Mouse (Mus musculus): ENCODE results near the gene Mrpl24.

Mrpl24 gene

DNA sequence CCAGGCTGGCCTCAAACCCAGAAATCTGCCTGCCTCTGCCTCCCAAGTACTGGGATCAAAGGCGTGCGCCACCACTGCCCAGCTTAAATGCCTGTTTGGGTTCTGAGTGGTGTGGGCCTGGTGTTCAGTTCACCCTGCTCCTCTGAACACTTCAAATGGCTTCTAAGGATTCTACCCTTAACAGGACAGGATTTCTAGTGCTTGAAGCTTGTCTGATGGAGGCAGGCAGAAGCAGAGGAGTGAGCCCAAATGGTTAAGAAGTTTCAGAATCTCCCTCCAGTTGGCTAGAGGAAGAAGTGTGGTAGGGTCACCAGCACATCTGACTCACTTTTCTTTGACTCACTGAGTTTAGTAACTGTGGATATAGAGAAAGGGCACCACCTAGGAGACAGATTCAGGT lies 9.9 kb upstream of the Mrpl24 start:
- in situ Hi-C loops (cut with MboI; ENCODE audit: unreplicated experiment in 2 of 2), result no loop called here

DNA sequence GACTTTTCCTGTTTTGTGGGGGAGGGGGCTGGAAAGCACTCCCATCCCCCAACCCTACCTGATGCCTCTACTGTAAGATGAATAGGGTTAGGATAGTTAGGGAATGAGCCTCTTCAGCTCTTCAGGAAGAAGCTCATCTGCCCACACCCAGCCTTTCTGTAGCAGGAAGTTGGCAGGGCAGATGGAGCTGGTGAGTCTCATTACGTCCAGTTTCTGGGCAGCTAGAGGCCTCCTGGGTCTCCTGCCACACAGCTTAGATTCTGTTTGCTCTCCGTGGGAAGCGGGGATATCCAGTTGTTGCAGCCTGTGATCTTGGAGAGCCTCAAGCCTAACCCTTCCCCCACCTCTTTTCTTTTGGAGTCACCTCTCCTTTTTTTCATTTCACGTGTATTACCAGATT lies 9.4 kb upstream of the Mrpl24 start:
- in situ Hi-C loops (cut with MboI; ENCODE audit: unreplicated experiment in 2 of 2), result no loop called here

DNA sequence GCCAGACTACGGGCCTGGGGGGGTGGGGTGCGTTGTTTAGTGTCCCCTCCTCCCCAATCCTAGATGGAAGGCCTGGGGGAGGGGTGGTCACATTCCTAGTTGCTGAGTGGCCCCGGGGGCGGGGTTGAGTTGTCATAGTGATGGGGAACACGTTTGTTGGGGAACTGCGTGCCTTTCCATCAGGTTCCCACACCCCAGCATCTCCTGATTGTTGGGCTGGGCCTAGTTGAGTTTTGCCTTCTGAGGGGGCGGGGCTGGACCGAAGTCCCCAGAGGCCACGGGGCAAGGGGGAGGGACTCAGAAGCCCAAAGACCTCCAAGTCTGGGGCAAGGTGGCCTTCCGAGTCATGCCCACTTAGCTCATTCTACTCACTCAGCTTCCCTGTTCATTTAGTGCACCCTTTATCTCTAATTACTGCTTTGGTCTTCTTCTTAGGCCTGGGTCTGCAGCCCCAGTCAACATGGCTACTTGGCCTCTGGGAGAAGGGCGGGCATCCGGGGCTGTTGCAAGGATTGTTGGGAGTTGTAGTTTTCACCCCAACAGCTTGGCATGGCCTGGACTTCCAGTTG lies 8.6 kb upstream of the Mrpl24 start:
- in situ Hi-C loops (cut with MboI; ENCODE audit: unreplicated experiment in 2 of 2), result no loop called here

DNA sequence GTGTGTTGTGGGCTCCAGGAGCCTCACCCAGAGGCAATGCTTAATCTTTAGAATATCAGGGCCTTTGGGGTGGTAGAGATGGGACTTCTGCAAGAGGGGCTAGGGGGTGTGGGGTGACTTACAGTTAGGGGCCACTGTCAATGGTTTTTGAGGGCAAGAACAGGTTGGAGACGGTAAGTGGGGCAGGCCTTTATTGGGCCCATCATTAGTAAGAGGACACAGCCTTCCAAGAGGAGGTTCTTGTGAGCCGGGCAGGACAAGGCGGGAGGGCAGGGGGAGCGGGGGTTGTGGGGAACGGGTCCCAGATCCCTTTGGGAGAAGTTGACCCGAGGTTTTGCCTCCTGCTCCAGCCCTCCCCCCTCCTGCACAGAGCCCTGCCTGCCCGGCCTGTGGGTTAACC lies 5.8 kb upstream of the Mrpl24 start:
- in situ Hi-C loops (cut with MboI; ENCODE audit: unreplicated experiment in 2 of 2), result no loop called here

DNA sequence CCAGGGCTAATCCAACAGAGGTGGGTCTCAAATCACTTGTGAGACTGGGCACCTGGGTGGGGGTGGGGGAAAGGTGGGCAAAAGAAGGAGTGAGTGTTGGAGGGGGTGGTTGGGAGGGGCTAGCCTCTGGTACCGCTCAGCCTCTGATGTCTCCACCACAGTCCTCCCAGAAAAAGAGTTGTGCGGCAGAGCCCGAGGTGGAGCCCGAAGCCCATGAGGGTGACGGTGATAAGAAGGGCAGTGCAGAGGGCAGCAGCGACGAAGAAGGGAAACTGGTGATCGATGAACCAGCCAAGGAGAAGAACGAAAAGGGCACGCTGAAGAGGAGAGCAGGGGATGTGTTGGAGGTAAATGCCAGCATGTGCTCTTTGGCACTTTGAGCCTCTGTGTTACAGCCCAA lies 5.4 kb upstream of the Mrpl24 start:
- in situ Hi-C loops (cut with MboI; ENCODE audit: unreplicated experiment in 2 of 2), result no loop called here

DNA sequence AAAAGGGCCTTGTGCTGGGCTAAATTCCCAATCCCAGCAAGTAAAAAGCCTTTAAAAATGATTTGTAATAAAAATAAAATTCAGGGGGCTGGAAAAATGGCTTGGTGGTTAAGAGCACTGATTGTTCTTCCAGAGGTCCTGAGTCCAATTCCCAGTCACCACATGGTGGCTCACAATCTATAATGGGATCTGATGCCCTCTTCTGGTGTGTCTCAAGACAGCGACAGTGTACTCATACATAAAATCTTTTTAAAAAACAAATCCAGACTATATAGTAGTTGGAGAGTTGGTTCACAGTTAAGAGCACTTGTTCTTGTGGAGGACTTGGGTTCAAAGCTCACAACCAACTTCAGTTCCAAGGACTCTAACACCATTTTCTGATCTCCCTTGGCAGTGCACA lies 2.3 kb upstream of the Mrpl24 start:
- in situ Hi-C loops (cut with MboI; ENCODE audit: unreplicated experiment in 2 of 2), result no loop called here

DNA sequence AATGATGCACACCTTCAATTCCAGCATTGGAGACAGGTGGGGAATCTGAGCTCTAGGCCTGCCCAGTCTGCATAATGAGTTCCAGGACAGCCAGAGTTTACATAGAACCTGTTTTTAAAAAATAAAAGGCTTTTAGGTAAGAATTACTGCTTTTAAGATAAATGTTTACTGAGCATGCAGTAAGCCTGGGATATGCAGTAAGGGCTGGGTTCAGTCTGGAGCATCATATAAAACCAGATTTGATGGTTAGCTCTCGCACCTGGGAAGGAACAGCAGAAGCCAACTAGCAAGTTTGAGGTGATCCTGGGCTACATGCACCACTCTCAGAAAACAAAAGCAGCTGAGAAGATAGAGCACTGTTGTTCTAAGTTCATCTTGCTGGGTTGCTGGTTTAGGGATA lies 755 bp upstream of the Mrpl24 start:
- in situ Hi-C loops (cut with MboI; ENCODE audit: unreplicated experiment in 2 of 2), result no loop called here

DNA sequence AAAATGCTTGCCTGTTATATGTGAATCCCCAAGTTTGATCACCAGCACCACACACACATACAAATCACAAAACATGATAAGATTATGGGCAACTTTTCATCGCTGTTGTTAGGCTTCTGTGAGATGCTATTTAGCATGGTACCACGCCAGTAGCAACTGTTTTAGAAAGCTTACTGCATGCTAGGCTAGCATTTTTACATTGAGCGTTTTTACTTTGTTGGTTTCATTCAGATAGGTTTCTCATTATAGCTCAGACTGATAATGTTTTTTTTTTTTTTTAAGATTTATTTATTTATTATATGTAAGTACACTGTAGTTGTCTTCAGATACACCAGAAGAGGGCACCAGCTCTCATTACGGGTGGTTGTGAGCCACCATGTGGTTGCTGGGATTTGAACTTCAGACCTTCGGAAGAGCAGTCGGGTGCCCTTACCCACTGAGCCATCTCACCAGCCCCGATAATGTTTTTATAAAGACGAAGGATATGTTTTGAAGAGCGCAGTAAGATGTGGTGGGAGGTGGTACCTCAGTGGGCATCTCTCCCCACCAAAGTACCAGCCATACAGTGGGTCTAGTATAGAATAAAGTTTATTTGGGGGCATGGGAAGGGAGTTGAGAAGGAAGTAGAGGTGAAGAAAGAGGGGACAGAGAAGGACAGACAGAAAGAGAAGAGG lies 1.1 kb downstream of the Mrpl24 start:
- in situ Hi-C loops (cut with MboI; ENCODE audit: unreplicated experiment in 2 of 2), result loop anchor here in 1 of 2 experiments (5.0 kb wide), 1 partner anchor 33 kb away; the partner anchor contains the start of gene Prcc

DNA sequence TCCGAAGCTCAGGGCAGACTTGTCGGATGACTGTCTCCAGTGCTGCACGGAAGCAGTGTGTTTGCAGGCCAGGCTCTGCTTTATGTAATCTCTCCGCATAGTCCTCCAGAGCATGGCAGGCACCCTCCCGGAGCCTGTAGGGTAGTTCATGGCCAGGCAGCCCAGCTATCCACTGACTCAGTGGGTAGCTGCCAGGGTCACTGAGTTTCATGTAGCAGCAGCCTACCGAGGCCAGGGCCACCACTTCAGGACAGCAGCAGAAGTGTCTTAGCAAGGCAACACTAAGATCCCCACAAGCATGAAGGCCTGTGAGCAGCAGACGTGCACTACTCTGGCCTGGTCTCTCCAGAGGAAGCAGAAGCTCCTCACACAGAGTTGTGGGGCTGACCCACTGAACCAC lies 5.7 kb downstream of the Mrpl24 start:
- in situ Hi-C loops (cut with MboI; ENCODE audit: unreplicated experiment in 2 of 2), result loop anchor here in 1 of 2 experiments (5.0 kb wide), 1 partner anchor 38 kb away; the partner anchor contains the start of gene Prcc

DNA sequence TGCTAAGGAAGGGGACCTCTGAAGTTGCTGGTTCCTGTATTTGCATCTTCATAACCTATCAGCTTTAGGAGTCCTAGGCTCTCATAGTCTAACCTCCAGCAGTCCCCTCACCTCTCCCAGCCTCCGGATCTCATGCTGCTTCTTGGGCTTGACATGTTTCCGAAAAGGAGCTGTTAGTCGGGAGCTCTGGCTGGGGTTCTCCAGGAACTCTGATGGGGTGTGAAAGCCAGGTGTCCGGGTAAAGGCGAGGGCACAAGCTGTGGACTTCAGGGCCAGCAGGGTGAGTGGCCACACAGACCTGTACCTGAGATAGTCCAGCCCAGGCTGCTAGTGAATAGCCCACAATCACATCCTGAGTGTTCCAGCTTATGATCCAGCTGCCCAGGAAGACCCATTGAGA lies 8.1 kb downstream of the Mrpl24 start:
- in situ Hi-C loops (cut with MboI; ENCODE audit: unreplicated experiment in 2 of 2), result no loop called here

DNA sequence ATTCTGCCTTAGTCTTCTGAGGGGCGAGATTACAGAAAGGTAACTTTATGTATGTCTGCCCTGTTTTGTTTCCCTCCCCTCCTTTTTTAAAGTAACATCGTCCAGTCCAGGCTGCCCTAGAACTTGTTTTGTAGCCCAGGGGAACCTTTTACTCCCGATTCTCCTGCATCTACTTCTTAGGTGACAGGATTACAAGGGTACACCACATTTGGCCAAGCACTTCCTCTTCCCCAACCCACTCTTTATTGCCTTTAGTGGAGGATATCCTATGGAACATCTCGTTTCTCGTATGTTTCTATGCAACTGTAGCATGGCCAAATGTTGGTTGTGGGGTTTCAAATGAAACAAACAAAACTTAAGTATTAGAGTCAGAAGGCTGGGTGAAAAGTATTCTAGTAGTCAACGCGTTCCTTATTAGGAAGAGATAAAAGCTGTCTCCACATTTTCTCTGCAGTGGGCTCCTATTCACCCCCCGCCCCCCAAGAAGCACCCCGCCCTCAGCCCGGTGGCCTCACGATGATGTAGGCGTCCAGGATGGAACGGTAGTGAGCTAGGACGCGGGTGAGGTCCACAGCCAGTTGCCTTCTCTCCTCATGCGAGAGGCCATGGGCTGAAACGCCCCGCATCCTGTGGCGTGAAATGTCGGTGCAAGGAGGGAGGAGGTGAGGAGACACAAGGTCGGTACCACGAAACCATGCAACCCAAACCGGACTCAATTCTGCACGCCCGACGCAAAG lies 10.2 kb downstream of the Mrpl24 start:
- in situ Hi-C loops (cut with MboI; ENCODE audit: unreplicated experiment in 2 of 2), result loop anchor here (5.0 to 10.0 kb wide), 3 partner anchors 38 to 55 kb away; partner anchors contain the start of gene Prcc (in 1 of the 2)

DNA sequence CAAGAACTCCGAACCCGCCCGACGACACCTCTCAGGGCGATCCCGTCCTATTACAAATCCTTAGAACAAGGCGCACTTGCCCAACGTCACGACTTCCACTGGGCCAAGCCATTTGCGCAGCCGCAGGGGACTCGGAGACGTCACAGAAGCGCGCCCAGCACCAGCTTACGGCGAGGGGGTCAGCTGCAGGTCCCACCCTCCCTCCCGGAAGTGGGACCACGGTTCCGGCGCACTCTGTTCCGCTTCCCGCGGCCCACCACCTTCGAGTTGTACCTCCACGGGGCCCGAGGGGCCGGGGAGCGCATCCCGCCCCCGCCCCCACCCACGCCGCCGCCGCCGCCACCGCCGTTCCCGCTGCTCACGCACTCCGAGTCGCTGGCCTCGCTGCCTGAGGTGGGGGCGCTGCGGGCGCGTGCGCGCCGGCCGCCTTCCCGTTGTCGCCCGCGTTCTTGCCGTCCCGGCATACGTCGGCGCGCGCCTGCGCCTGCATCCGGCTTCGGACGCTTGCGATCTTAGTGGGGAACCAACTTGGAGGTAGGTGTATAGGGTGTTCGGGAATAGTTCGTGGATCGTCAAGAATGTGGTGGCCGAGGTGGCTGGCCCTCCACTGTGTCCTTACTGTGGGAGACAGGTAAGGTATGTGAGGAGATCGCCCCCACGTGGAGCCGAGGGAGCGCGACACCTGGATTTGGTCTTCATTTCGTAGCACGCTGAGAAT lies 10.9 kb downstream of the Mrpl24 start, which contains the start of the genes Isg20l2 and Rrnad1:
Gene Isg20l2, plus strand, starts transcription at position 237 of the 718 bp plus-strand sequence.
Gene Rrnad1, minus strand, starts transcription at position 640 of the 718 bp plus-strand sequence.
- in situ Hi-C loops (cut with MboI; ENCODE audit: unreplicated experiment in 2 of 2), result loop anchor here (5.0 to 10.0 kb wide), 3 partner anchors 37 to 55 kb away; partner anchors contain the start of gene Prcc (in 1 of the 2)

DNA sequence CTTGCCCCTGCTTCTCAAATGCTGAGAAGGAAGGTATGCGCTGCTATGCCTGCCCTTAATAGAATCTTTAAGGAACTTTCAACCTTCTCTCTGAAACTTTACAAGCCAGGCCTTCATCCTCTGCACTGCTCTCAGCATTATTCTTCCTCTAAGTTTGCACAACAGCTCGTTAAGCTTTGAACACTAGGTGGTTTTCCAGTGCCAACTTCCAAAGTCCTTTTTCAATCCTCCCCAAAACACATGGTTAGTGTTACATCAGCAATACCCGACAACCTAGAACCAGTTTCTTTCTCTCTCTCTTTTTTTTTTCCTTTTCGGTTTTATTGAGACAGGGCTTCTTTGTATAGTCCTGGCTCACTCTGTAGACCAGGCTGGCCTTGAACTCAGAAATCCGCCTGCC lies 14.7 kb downstream of the Mrpl24 start:
- in situ Hi-C loops (cut with MboI; ENCODE audit: unreplicated experiment in 2 of 2), result loop anchor here (5.0 to 10.0 kb wide), 3 partner anchors 33 to 51 kb away; partner anchors contain the start of gene Prcc (in 1 of the 2)

DNA sequence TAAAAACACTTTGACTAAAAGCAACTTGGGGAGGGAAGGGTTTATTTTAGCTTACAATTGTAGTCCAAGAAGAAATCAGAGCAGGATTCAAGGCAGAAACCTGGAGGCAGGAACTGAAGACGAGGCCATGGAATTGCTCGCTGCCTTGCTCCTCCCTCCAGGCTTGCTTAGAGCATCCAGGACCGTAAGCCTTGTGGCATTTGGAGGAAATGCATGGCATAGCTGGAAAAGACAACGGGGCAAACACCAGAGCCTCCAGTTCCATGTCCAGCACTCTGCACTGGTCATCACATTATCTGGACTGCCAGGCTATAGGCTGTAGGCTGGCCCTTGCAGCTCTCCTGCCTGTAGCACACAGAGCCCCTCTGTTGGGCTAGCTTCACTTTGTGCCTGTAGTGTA lies 15.2 kb downstream of the Mrpl24 start:
- in situ Hi-C loops (cut with MboI; ENCODE audit: unreplicated experiment in 2 of 2), result loop anchor here (5.0 to 10.0 kb wide), 3 partner anchors 33 to 50 kb away; partner anchors contain the start of gene Prcc (in 1 of the 2)

DNA sequence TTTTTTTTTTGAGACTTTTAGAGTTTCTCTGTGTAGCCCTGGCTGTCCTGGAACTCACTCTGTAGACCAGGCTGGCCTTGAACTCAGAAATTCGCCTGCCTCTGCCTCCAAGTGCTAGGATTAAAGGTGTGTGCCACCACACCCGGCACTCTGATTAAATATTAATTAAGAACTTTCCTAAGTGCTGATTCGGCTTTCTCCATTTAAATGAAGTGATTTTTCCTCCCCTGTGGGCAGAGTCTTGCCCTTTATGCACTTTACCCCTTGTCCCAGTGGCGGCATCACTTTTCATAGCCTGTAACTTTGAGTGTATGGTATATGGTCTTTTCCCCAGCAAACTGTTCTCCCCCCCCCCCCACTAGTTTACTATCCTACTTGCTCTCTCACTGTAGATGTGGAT lies 15.9 kb downstream of the Mrpl24 start:
- in situ Hi-C loops (cut with MboI; ENCODE audit: unreplicated experiment in 2 of 2), result loop anchor here in 1 of 2 experiments (10.0 kb wide), 1 partner anchor 50 kb away; no protein-coding TSS in a partner anchor

DNA sequence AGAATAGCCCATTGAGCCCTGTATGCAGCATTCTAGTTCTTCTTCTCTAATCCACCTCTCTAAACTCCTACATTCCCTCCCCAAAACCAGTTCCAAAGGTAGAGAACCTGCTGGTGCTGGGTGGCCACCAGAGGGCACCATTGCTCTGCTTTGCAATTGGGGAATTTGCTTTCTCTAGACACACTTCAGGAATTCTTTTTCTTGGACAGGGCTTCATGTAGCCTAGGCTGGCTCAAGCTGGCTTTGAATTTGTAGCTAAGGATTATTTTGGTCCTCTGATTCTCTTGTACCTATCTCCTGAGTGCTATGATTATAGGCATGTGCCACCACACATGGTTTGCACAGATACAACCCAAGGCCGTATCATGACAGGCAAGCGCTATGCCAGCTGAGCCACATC lies 16.5 kb downstream of the Mrpl24 start:
- in situ Hi-C loops (cut with MboI; ENCODE audit: unreplicated experiment in 2 of 2), result loop anchor here in 1 of 2 experiments (10.0 kb wide), 1 partner anchor 49 kb away; no protein-coding TSS in a partner anchor

DNA sequence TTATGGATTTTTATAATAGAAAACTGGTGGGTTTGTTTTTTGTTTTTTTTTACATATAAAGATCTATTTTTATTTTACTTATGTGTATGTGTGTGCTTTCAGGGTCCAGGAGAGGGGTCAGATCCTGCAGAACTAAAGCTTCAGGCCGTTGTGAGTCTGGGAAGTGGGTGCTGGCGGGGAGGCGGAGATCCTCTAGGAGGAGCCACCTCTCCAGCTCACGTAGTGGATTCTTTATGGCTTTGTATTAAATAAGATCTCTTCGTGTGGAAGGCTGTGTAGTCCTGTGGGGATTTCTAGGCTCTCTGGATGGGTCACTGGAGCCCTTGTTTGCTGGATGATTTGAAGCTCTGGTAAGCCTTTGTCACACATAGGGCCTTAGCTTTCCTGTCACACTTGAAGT lies 21.3 kb downstream of the Mrpl24 start:
- in situ Hi-C loops (cut with MboI; ENCODE audit: unreplicated experiment in 2 of 2), result no loop called here

DNA sequence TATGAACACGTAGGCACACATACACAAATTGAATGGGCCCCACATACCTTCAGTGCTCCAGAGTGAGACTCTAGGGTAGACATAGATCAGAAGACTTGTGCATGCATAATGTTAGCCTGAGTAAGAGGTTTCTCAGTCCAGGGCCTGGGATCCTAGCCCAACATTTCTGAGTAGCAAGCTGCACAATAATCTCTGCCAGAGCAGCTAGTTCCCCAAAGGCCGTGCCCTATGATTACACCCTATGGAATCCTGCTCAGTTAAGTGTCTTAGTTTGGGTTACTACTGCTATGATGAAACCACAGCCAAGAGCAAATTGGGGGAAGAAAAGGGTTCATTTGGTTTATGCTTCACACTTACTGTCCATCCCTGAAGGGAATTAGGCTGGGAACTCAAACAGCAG lies 23.2 kb downstream of the Mrpl24 start:
- in situ Hi-C loops (cut with MboI; ENCODE audit: unreplicated experiment in 2 of 2), result no loop called here

DNA sequence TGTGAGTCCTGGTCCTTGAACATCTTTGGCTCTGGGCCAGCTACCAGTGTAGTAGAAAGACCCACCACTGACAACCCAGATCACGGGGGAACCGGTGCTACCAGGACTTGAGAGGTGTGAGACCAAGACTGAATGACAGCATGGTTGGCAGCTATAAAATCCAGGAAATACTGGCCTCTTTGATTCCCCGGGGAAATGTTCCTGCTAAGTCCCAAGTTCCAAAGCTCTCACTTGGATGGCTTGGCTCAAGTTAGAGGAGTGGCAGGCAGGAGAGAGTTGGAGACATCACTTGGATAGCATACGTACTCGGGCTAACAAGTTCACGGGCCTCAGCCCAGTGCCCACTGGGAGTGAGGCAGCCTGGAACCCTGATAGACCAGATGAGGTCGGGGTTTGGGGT lies 24.3 kb downstream of the Mrpl24 start:
- in situ Hi-C loops (cut with MboI; ENCODE audit: unreplicated experiment in 2 of 2), result no loop called here

DNA sequence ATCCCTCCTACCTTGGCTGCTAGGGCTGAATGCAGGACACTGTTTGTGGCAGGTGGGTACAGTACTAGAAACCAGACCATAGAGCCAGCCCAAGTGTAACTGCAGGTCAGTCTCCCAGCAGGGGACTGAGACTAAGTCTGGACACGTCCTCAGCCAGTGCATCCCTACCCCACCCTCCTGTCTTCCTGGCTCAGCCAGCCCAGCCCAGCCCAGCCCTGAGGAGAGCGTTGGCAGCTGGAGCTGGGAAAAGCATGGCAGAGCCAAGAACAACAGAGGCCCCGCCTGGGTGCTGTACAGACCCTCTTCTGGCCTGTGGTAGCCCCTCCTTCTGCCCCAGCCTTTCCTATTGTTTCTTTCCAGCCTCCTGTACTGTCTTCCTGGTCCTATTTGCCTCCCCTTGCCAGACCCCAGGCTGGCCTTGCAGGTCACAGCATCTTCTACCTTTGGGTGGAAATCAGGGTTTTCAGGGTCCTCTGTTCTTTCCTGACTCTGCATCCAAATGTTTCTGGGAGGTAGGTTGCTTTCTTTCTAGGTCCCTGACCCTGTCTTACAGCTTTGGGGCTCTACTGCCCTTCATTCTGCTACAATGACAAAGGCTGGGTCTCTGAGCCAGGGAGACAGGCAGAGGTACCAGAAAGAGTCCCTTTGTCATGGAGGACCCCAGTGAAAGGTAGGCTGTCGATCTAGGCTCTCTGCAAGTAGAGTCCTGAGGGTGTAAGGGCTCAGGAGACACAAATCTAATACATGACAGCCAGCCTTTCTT lies 25.7 kb downstream of the Mrpl24 start:
- in situ Hi-C loops (cut with MboI; ENCODE audit: unreplicated experiment in 2 of 2), result no loop called here

Measured in v-Abl transformed pro-B cells (cell line).